Mouse (Mus musculus): ENCODE data around the gene Cfap206.

GRCm38 (mm10) chr4:34729851-34730341 lies at the start of gene Cfap206:
- no peak for TF ChIP-seq CTCF (IDR thresholded peaks at IDR 0.05; ENCODE audit: control insufficient read depth, insufficient read depth, insufficient replicate concordance, low read depth, low read length)
- peak; percentile 96 for TF ChIP-seq POLR2A (IDR thresholded peaks at IDR 0.05; ENCODE audit: control insufficient read depth, low read depth, low read length)
